Mouse (Mus musculus) CH12F3 (cell line): ENCODE results near the gene Lipa.

Experiments used
- in situ Hi-C: fragments of 300-500 bp; cut with MboI; formaldehyde crosslinking; loops from 2 replicates; pipeline ENCODE4 v1.14.3; 2020; ENCODE audit warnings: low sequenced_read_pairs

Lipa gene

DNA sequence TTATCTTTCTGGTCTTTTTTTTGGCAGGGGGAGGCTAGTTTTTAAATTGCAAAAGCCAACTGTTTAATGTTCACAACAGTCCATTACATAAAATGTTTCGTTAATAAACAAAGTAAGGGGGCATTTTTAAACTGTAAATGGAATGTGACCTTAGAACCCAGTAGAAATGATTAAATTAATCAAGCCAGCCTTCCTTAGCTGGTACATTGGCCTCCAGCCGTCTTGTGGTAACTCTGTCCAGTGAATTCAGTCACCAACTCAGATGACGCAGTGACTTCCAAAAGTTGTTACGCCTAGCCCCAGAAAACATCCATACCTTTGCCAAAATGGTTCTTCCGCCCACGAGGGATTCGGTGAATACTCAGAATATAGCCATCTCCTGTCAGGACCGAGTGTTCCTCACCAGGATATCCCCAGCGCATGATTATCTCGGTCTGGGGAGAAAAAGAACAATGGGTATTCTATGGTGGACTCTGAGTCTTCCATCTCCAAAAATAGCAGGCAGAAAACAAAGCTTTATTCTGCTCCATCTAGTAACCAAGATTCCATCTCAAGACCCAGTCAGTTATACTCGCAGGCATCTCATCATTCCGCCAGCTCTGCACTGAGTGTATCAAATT lies 4.1 kb downstream of the Lipa start:
- in situ Hi-C loops: no loop called here

DNA sequence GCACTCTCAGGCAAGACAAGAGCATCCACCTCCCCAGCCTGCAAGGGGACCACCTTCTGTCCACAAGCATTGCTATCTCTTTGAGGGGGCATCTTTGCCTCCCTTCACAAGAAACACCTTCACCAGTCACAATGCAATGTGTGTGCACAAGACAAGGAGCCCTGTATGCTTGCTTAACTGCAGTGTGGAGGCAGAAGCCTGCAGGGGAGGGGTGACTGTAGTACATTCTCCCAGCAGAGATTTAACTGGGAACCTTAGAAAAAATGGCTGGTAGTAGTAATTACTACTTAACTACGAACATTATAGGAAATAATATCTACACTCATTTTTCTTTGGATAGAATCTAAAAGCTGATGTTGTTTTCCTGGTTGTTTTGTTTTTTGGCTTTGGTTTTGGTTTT lies 5.3 kb downstream of the Lipa start:
- in situ Hi-C loops: no loop called here

DNA sequence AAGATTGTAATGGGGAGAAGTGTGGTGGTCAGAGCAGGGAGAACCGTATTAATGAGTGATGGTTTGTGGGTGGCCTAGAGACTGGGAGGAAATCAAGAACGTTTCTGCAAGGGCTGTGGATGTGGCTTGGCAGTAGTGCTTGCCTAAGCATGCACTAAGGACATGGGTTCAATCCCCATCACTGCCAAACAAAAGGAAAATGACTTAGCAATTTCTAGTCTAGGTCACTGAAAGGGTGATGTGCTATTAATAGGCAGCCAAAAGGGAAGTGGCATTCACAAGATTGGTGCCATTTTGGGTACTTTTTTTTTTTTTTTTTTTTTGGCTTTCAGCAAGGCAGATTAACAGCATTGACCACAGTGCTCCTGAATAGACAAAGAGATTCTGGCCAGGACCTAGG lies 5.9 kb downstream of the Lipa start:
- in situ Hi-C loops: no loop called here

DNA sequence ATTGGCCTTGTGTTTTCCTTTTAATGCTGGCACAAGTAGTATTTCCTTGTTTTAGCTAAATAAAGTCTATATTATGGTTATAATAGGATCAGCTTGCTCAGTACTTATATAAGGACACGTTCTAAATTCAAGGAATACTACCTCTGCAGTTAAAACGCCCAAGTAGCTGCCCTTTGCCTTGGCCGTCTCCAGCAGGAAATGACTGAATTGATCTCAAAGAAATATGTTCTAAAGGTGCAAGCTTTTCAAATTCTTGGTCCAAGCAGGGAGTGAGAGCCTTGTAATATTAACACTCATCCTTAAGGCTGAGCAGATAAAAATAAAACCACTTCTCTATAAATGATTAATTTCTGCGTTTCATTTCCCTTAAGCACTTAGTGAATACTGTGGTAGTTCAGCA lies 7.2 kb downstream of the Lipa start:
- in situ Hi-C loops: no loop called here

DNA sequence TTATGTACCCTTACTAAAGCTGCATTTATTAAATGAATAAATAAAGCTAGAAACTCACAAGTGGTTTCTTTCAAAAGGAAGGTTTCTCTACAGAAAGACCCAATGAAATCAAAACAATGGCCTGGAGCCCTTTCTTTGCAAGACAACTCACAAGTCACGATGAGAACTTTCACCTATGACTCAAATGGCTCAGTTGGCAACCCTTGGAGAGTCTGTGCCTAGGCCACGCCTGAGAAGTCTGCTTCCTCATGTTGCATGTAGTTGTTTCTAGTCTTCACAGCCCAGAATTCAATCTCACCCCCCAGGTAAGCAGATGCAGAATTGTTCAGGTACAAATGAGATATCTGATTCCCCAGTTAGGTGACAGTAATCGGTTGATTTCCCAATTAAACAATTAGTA lies 7.6 kb downstream of the Lipa start:
- in situ Hi-C loops: no loop called here

DNA sequence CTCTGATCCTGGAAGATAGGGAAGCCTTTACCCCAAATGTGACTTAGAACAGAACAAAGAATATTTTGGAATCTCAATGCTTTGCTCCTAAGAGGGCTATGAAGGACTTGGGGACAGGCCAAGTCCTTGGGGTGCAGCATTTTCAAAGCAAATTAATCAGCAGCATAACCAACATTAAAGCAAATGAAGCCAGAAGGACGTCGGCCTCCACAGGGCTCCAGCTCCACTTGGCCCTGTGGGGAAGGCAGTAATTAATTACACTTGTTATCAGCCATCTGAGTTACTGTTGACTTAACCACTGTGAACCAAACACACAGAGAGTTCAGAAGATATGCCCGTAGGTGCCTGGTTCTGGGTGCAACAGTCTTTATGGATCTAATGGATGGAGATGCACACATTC lies 8.5 kb downstream of the Lipa start:
- in situ Hi-C loops: no loop called here

DNA sequence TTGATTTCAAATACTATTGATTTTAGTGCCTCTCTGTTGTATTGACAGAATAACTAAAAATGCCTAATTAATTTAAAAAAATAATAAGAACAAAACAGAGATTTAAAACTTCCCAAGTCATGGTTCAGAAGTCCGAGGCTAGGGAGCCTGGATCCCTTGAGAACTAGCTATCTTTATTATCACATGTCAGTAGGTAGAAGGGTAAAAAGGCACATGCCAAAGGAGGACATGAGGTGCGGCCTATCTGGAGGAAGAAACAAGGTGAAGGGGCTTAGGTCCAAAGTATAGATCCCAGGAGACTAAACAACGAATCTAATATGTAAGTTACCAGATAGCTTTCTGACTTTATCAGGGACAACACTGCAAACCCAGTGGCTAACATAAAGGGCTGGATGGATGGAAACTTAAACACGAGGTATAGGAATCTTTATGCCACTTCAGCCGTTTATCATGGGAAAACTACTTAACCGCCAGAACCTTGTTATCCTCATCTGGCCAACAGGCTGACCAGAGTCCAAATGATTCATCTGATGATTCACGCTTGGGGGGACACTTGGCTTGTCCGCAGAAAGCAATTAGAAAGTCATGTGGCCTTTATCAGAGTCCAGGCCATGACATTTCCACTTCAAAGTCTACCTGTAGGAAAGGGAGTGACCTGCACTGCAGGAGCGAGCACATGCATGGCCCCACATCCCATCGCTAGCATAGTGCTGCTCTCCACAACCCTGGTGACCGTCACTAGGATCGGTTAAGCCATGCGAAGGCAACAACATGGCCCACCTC lies 9.3 kb downstream of the Lipa start:
- in situ Hi-C loops: no loop called here

DNA sequence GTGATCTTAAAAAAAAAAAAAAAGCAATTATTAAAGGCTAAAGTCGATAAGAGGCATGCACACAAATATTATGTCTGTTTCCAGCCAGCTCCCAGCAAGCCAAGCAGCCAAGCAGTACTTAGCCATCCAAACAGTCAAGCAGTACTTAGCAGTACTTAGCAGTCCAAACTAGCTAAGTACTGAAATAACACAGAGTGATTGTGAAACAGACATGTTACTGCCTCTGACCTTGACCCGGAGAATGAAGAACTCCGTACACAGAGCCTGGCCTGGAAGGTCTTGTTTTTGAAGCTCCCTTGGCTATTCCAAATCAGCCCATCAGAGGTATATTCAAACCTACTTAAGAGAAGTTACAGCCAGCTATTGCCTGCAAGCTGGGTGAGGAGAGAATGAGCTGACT lies 10.1 kb downstream of the Lipa start:
- in situ Hi-C loops: no loop called here

DNA sequence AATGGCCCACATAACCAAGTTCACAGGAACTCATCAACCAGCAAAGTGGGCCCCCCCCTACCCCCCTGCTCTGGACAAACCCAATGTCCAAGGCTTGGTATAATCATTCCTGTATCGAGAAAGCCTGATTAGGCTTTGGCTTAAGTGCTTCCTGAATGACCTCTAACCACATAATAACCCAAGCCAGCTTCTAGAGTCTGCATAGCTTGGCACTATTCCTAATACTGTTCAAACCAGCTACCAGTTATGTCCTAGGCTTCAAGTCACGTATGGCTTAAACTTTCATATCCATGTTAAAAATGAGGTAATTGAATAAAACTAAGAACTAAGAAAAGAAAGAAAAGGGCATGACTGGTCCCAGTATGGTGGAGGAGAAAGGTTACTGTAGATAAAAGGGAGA lies 10.9 kb downstream of the Lipa start:
- in situ Hi-C loops: no loop called here

DNA sequence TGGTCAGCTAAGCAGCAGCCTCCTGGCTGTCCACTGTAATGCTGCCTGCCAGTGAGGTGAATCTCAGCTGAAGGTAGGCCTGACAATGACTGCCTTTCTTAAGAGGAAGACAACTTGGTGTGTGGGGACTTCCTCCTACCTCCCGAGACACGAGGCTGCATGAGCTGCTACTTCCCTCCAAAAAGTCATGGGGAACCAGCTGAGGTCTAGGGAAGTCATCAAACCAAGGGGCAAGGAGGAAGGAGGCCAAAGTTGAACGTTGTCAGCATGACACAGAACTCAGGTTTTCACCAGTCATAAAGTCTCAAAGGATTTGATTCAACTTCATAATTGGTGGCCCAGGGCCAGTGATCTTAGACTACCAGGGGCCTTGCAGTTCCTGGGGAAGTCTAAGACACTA lies 11.6 kb downstream of the Lipa start:
- in situ Hi-C loops: no loop called here

DNA sequence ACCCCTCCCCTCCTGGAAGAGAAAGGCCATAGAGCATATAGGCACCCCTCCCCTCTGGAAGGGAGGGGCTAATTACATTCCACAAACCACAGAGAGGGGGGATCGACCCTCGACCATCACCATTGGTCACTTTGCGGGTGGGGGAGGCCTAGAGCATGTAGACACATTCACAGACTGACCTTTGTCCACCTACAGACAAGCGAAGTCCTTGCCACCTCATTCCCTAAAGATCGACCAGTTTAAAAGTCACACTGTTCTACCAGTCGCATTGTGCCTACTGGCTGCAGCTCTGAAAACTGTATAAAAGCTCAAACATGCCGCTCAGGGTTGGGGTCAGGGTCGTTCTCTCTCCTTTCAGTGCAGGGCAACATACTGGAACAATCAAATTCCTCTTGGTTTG lies 15.7 kb downstream of the Lipa start:
- in situ Hi-C loops: no loop called here

DNA sequence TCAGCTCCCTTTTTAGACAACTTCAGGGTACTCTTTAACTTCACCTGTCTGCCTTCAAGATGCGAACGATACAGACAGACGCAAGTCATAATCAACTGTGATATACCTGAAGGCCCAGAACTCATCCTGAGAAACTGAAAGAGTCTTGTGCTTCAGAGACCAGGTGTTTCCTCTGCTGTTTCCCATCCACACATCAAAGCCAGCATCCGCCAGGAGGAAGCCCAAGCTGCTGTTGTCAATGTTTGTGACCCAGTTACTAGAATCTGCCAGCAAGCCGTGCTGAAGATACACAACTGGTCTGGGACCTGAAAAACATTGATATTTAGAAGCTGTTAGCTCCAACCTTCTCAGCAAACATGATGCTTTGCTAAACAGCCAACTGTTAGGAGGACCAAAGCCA lies 16.6 kb downstream of the Lipa start:
- in situ Hi-C loops: no loop called here

DNA sequence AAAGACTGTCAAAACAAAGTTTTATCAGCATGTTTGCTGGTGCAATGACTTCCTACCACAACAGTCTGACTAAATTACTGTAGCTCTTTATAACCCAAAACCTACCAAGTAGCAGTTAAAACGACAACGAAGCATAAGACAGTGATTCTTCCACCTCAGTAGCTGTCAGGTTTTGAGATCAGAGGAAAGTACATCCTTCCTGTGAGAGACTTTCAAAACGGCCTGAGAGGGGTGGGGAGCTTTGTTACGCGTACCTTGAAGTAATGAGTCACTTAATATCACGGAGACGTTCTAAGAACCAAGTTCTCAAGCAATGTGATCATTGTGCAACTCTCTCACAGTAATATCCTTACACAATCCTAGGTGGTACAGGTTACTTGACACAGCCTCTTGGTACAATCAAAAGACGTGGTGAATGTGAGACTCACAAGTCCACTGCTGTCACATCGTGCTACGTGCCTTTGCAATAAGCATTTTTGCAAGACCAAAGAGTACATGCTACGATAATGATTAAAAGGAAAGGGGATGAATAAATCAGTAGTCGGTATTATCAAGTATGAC lies 22.0 kb downstream of the Lipa start:
- in situ Hi-C loops: no loop called here

DNA sequence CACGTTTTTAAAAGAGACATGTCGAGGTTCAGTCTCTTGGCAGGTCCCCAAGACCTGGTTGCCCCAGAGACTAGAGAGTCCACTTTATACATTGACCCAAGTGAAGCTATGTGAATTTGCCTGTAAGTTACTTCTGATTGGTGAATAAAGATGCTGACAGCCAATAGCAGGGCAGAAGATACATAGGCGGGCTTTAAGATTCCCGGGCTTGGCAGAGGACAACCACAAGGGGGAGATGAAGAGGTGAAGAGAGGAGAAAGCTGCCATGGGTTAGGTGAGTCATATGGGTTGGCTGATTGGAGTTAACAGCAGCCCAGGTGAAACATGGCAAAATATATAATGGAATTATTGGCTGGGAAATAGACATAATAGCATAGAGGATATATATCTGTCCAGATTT lies 26.5 kb downstream of the Lipa start:
- in situ Hi-C loops: no loop called here

DNA sequence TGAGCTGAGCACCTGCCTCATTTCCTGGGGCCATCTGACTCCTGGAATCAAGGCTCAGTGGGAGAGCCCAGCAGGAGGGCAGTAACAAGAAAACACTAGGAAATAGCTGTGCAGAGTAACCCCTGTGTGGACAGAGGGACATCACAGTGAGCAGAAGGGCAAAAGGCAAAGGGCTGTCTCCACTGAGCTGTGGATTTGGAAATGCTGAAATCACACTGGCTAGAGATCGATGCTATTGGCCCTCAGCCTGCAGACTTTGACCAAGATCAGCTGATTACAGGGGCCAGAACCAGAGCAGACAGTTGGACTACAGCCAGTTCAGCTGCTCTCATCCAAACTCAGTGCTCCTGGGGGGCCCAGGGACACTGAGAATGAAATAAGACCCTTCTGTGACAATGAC lies 30.9 kb downstream of the Lipa start:
- in situ Hi-C loops: no loop called here

DNA sequence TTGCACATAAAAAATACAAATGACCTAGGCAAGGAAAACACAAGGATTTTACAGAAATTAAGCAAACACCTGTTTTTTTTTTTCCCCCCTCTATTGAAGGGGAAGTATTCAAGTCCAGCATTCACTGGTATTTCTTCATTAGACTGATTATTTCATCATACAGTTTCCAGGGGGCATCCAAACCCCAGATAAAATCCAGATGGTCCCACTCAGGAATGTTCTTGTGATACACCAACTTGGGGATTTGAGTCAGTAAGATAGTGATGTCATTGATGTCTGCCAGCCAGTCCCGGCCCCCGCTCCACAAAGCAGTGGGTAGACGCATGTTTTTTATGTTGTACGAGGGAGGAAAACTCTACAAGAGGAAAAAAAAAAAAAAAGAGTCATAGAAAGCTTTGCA lies 33.4 kb downstream of the Lipa start:
- in situ Hi-C loops: no loop called here

DNA sequence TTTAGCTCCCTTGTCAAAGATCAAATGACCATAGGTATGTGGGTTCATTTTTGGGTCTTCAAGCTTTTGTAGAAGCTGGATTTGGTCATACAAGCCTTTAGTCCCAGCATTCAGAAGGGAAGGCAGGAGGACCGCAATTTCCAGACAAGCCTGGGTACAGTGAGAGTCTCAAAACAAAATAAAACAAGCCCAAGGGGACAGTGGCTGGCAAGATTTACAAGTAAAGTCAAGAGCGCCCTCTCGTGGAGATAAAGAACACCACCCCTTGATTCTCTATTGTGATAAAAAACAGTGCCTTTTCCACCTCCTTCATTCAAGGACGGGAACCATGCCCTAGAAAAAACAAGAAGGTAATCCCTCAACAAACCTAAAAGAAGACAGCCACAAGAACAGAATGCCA lies 43.7 kb downstream of the Lipa start:
- in situ Hi-C loops: no loop called here

DNA sequence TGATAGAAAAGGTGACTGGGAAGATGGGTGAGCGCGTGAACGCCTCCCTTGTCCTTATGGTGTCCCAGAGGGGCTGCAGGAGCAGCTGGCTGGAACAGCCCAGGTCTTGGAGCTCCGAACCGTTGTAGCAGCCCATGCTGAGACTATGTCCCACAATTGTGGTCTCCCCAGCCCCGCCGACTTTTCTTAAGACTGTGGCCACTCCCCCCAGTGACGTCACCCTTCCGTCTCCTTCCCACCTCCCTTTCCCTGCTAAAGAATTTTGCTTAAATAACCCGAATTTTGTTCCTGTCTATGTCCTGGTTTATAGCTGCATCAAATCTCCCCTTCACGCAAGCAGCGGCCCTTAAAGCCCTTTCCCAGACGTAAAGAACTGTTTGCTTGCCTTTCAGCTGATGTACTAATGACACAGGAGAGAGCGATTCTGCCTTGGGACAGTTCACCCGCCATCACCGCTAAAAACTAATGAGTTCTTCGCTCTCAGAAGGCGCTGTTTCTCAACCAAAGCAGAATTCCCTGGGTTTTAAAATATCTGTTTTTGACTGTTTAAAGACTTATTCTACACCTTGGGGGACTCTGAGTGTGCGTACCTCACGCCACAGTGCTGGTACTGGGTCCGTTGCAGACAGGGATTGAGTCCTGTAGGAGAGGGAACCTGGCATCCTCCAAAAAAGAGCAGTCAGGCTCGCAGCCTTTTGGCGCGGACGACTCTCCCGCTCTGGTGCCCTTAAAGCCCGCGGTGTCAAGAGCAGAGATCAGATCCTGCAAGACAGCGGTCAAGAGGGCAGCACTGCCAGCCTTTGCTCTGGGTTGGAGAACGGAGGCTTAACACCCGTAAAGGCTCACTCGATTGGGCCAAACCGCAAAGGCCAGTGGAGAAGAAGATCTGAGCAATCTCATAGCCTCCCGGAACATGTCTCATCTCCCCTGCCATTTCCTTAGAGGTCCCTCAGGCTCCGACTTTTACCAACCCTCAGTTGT lies 52.0 kb downstream of the Lipa start, which contains the start of gene Ch25h:
Ch25h (minus strand) TSS at position 174 of the 981 bp plus-strand sequence.
- in situ Hi-C loops: loop anchor here (10.0 kb wide), 1 partner anchor 230 kb away; no protein-coding TSS in a partner anchor

DNA sequence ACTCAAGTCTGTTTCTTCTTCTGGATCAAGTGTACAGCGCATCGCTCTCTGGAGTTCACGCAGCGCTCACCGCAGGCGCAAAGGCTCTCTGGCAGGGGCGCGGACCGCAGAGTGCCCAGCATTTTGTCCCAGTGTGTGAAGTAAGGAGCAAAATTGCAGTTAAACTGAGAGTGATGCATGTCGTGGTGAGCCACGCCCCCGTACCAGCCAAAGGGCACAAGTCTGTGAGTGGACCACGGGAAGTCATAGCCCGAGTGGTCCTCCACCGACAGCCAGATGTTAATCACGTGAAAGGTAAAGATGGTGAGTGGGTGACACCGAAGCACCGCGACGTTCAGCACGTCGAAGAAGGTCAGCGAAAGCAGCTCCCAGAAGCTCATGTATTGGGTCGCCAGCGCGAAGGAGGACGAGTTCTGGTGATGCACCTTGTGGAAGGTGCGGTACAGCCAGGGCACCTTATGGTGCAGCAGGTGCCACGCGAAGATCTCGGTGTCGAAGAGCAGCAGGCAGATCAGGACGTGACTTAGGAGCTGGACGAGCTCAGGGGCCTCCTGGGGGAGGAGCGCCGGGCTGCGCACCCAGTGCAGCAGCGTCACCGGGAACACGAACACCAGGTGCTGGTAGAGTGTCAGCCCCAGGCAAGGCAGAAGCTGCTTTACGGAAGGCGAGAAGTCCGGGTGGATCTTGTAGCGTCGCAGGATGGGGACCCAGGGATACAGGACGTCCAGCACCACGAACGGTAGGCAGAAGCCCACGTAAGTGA lies 52.9 kb downstream of the Lipa start:
- in situ Hi-C loops: loop anchor here (10.0 kb wide), 1 partner anchor 230 kb away; no protein-coding TSS in a partner anchor

DNA sequence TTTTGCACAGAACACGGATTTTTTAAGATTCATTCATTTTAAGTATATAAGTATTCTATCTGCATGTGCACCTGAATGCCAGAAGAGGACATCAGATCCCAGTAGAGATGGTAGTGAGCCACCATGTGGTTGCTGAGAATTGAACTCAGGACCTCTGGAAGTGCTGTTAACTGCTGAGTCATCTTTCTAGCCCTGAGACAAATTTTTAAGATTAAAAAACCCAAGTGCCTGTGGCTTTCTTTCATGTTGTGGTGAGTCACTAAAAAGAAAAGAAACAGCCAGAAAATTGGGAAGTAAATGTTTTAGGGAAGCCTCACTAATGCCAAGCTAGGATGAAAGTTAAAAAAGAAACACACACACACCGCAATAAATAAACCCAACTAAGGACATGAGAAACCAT lies 55.6 kb downstream of the Lipa start:
- in situ Hi-C loops: loop anchor here (10.0 kb wide), 1 partner anchor 227 kb away; no protein-coding TSS in a partner anchor
